Mouse (Mus musculus) mesoderm, embryonic 11.5 days (tissue): ENCODE measurements at regions not wholly inside any gene's neighbourhood (a gene's known extent, or its start where the extent isn't known, plus 50 kb on each side); places are given as distances from the start of the nearest gene placed in this dataset.

Experiments used
- DNase-seq: peaks from one replicate; pipeline ENCODE4 v3.0.0-alpha.2; 2012; ENCODE audit warnings: low read depth, low spot score

DNA sequence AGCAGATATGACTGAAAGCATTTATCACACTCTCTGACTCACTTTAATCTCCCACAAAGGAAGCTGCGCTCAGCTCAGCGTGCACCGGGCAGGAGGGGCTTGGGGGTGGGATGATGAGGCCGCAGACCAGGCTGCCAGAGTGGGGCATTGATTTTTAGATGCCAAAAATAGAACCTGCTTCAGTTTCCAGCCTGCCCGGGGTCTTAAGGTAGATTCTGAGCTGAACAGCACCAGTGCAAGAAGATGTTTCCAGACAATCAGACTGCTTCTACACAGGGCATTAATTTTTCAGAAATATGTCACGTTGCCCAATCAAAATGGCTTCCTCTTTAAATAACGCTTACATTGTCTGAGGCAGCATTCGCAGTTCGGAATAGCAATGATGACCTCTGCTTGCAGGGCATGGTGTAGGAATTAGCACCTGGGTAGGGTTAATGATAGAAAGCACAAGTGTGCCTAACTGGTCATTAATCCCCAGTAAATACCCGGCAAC, 2772.7 kb upstream of the 5930422O12Rik start:
- DNase-seq: no peak

DNA sequence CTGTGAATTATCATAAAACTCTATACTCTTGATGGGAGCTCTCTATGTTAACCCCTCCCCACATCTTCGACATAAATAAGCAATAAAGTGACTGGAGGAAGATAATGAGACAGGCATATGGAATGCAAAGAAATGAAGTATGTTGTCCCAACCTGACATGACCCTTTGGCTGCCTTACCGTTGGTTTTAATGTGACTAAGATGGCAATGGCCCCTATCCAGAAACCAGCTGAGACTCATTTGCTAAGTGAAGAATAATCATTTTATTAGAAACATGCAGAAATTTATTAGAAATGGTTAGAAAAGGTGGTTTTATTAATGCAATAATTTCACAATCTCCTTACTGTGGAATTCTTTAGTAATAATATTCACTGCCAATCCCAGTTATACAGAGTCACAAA, 2767.2 kb upstream of the 5930422O12Rik start:
- no peak for DNase-seq

DNA sequence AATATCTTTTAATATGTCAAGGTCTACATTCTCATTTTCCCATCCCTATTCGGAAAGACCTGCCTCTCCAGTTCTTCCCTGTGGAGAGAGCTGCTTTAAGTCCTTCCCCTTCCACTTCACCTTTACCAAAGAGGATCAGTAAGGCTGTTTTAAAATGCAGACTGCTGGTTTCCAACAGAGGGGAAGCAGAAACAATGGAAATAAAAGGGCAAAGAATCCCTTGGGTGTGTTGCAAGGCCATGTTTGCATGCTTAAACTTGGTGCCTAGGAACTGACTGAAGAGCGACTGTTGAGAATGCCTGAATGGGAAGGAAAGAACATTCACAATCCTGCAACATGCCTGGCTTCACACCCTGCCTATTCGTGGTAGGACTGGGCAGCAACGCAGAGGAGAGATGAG, 2759.1 kb upstream of the 5930422O12Rik start:
- no peak for DNase-seq

DNA sequence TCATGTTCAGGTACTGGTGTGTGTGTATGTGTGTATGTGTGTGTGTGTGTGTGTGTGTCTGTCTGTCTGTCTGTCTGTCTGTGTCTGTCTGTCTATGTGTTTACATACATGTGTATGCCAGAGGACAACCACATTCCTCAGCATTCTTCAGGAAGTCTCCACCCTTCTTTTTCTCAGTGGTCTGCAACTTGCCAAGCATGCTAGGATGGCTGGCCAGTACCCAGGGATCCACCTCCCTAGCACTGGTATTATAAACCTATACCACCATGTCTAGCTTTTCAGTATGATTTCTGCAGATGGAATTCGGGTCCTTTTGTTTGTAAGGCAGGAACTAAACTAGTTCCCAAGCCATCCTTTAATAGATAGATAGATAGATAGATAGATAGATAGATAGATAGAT, 2751.1 kb upstream of the 5930422O12Rik start:
- no peak for DNase-seq

DNA sequence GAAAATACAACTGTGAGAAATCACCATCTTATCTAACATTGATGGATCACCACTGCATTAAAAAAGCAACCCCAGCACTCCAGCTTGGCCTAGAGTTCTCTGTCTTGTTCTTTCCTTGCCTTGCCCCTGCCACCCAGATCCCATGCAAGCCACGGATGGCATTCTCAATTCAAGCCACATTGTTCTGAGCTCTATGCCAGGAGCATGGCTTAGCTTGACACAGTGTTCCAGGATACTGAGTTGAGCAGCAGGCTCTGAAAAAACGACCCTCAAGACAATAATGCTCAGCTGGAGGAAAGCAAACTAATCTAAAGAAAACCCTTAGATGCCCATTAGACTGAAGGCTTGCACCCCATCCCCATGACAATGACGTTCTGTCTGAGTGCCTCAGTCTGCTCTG, 2746.3 kb upstream of the 5930422O12Rik start:
- no peak for DNase-seq

DNA sequence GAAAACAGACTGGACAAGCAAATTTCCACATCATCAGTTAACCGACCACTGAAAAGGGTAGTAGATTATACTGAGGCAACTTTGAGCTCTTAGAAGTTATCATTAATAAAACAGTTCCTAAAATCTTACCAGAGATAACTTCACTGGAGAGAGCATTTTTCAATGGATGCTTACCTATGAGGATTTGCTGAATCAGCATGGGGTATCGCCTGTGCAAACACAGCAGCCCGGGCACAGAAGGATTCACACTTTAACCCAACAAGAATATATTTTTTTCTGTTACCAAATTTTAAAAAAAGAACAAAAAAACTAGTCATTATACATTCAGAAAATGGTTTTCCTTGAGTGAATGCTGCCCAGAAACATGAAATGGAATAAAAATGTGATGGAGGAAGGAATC, 2742.0 kb upstream of the 5930422O12Rik start:
- DNase-seq: no peak

DNA sequence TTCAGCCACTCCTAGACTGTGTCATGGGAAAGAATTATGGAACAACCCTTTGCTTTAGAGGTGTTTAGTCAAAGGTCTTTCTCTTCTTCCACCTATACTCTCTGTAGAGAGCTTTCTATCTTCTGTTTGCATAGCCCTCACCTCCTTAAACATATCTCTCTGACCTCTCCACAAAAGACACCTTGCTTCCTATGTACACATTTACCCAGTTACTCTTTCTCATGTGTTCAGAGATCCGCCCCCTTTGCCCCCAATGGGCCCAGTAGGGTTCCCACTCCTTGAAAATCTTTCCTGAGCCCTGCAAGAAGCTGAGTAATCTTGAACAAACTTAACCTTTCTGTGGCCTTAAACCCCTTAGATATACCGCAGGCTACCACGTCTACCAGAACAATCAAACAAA, 2734.4 kb upstream of the 5930422O12Rik start:
- DNase-seq: no peak

DNA sequence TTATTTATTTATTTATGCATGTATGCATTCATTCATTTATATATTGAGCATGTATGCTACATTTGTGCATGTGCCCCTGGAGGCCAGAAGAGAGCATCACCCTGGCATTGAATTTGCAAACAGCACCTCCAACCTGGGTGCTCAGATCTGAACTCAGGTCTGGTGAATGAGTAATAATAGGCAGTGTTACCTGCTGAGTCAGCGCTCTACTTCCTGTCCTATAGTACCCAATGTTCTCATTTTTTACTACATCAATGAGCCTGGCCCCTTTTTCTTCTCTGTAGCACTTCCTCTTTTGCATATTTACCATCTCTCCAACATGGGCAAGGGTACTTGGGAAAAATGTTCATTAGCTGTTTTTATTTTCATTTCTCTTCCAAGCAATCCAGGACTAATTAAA, 2711.9 kb upstream of the 5930422O12Rik start:
- no peak for DNase-seq

DNA sequence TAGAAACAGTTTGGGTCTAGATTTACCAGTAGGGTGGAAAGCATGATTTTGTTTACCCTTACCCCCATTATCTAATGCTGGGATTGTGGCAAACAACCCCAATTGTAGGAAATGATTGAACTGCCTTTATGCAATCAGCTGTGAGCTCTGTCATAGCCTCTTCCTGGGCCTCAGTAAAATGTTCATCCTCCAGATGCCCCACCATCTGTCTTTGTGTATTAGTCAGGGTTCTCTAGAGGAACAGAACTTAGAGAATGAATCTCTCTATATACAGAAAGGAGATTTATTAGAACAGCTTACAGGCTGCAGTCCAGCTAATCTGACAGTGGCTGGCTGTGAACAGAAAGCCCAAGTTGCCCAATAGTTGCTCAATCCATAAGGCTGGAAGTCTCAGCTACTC, 2698.1 kb upstream of the 5930422O12Rik start:
- DNase-seq: no peak

DNA sequence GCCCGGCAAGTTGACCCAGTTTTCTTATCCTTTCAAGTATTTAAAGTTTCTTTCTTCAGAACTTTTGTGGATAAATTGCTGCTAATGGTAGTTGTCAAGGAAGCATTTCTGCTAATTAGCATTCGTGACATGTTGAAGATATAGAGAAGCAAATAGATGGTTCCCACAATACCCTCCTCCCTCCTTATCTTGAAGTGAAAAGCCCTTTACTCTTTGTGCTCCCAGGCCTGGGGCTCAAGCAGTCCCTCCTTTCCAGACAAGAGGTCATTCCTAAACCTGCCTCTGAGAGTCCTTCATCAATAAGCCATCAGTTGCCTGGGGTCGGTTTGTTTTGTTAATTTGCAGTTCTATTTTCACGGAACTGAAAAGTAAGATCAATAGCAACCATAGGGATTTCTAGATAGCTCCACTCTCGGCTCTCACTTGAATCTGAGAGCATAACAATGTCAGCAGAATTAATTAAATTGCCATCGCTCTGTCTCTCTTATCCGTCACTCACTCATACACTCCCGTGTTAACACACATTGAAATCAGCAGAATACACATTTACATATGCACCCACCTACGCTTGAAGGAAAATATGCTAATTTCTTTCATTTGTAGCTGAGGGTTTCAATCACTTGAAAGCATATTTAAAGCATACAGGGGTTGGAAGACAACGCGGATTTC, 2695.8 kb upstream of the 5930422O12Rik start:
- no peak for DNase-seq

DNA sequence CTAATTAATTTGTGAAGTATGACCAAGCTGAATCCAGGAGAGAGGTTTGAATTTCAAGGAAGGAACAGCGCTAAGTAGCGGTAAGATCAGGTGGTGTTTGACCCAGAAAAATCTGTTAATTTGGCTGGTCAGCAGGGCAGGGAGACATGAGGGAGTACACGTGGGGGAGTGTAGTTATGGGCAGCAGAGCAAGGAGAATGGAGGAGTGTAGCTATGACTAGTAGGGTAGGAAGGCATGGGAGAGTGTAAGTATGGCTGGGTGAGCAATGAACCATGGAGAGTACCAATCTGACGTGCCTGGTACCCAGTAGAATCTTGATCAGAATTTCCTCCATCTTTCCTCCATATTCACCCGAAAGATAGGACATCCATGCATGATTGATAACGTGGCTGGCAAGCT, 2695.1 kb upstream of the 5930422O12Rik start:
- no peak for DNase-seq

DNA sequence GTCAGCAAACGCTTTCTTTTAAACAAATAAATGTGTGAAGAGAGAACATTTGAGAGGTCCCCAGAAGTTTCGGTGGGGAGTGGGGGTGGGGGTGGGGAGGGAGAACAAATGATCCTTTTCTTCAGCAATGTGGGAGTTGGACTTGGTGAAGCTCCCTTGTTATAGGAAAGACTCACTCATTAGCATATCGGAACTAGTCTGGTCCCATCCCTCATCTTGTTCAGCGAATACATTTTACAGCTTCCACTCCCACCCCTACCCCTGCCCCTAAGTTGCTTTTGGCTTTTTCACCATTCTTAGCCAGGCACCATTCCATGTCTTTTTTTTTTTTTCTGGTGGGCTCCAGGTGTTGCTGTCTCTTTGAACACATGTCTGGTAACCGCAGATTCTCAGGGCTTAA, 2693.2 kb upstream of the 5930422O12Rik start:
- no peak for DNase-seq

DNA sequence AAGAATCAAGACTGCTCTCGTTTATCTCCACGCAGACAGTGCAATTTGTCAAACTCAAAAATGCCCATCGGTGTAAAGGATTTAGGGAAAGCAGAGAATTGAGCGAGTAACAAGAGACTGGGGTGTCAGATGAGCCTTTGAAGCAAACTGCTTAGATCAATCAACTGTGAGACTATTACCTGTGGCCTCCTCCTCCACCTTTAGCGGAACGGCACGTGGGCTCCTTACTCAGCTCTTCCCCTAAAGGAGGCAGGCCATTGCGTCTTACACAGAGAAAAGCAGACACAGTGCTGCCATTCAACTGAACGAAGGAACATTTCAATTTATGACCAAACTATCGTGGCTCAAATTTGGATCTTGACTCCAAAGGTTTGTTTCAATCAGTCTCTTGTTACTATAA, 2692.8 kb upstream of the 5930422O12Rik start:
- peak; percentile 13 for DNase-seq

DNA sequence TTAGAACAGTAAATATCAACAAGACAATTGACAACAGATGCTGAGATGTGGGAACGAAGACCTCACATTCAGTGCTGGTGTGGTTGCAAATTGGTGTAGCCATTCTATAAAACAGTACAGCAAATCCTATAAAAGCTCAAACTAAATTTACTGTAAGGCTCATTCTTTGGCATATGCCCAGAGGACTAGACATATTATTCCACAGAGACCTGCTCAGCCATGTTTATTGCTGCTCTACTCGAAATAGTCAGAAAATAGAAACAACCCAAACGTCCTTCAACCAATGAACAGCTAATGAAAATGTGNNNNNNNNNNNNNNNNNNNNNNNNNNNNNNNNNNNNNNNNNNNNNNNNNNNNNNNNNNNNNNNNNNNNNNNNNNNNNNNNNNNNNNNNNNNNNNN, 2681.6 kb upstream of the 5930422O12Rik start:
- DNase-seq: no peak
